Mouse (Mus musculus) CD8-positive naive resting alpha-beta T cell, adult 2 months (primary cell): ENCODE data around the gene Fbxl20.
A peak's percentile ranks its signal among the peaks of the same experiment; 100 is the strongest.
"Not testable (repeated sequence)": the region's sequence is repeated elsewhere in the genome, so short reads cannot be mapped to it uniquely, and the experiment has no call there.

Experiments used
- DNase-seq, 2 experiments: peaks; one replicate each; pipeline ENCODE4 v3.0.0; 2022; ENCODE audit warnings: low read depth in 2 of 2, low spot score in 2 of 2

The Fbxl20 gene

GRCm38 (mm10) chr11:98149786-98150624 lies at the start of gene Fbxl20:
Fbxl20 (minus strand) TSS chr11:98150403.
- peak; percentile 73 to 74 for DNase-seq

- DNase-seq = peak; percentile 91 to 96
These were observed 43.0 kb upstream of the Fbxl20 start, which contains the start of gene Med1 for GRCm38 (mm10) chr11:98192901-98193805. Med1 (minus strand) TSS chr11:98193293.

GRCm38 (mm10) chr11:98190820-98191219 lies 40.6 kb upstream of the Fbxl20 start:
- no peak for DNase-seq

- DNase-seq = no peak
These were observed 37.6 kb upstream of the Fbxl20 start for GRCm38 (mm10) chr11:98187640-98188395.

- not testable (repeated sequence) for DNase-seq
These were observed 31.9 kb upstream of the Fbxl20 start for GRCm38 (mm10) chr11:98182149-98182548.

- no peak for DNase-seq
These were observed 18.2 kb upstream of the Fbxl20 start for GRCm38 (mm10) chr11:98168400-98168799.

GRCm38 (mm10) chr11:98155094-98155493 lies 4.9 kb upstream of the Fbxl20 start:
- DNase-seq = no peak

- DNase-seq = no peak
These were observed 488 bp upstream of the Fbxl20 start for GRCm38 (mm10) chr11:98150625-98151156.

GRCm38 (mm10) chr11:98149304-98149750 lies 876 bp downstream of the Fbxl20 start:
- DNase-seq = peak; percentile 84 to 91

- no peak for DNase-seq
These were observed 1.5 kb downstream of the Fbxl20 start for GRCm38 (mm10) chr11:98148551-98149301.

- no peak for DNase-seq
These were observed 4.3 kb downstream of the Fbxl20 start for GRCm38 (mm10) chr11:98145856-98146255.

- peak in 1 of 2 experiments; percentile 4 for DNase-seq
These were observed 7.7 kb downstream of the Fbxl20 start for GRCm38 (mm10) chr11:98142545-98142944.

GRCm38 (mm10) chr11:98138894-98139293 lies 11.3 kb downstream of the Fbxl20 start:
- DNase-seq = no peak

GRCm38 (mm10) chr11:98137836-98138235 lies 12.4 kb downstream of the Fbxl20 start:
- DNase-seq = no peak

GRCm38 (mm10) chr11:98134951-98135350 lies 15.3 kb downstream of the Fbxl20 start:
- no peak for DNase-seq

- no peak for DNase-seq
These were observed 26.8 kb downstream of the Fbxl20 start for GRCm38 (mm10) chr11:98123424-98123823.

- DNase-seq = no peak
These were observed 35.8 kb downstream of the Fbxl20 start for GRCm38 (mm10) chr11:98114363-98114762.

GRCm38 (mm10) chr11:98113504-98113903 lies 36.7 kb downstream of the Fbxl20 start:
- no peak for DNase-seq

- DNase-seq = no peak
These were observed 40.5 kb downstream of the Fbxl20 start for GRCm38 (mm10) chr11:98109706-98110105.

- DNase-seq = no peak
These were observed 48.9 kb downstream of the Fbxl20 start for GRCm38 (mm10) chr11:98101332-98101731.
